Mouse (Mus musculus) intestine, embryonic 16.5 days (tissue): ENCODE results near the gene Efna3. TPM values are rescaled to one million over a fixed set of nuclear protein-coding genes. Genes with fewer than 3 reads are reported as not detected.

Source experiments
- ATAC-seq: fragments of 200-750 bp; cut with Nextera tagmentation; 2 replicates; pipeline ENCODE4 v1.8.0; 2017; ENCODE audit warnings: moderate TSS enrichment, moderate library complexity
- H3K27ac ChIP-seq: fragments of 300-500 bp; sonication (generic); 2 replicates; pipeline ENCODE4 v1.5.1; 2014; ENCODE audit warnings: mild to moderate bottlenecking, low read length
- H3K27me3 ChIP-seq: fragments of 300-500 bp; sonication (generic); replicated peaks from 2 replicates; pipeline ENCODE4 v1.6.1; 2014; ENCODE audit warnings: low read length, control low read depth, mixed read lengths; ENCODE audit not compliant: control insufficient read depth, insufficient read depth
- H3K36me3 ChIP-seq: fragments of 300-500 bp; sonication (generic); 2 replicates; pipeline ENCODE4 v1.6.1; 2014; ENCODE audit warnings: low read length, control low read depth; ENCODE audit not compliant: control insufficient read depth, insufficient read depth
- H3K4me1 ChIP-seq: fragments of 300-500 bp; sonication (generic); 2 replicates; pipeline ENCODE4 v1.6.1; 2014; ENCODE audit warnings: low read length, control low read depth, mixed read lengths; ENCODE audit not compliant: control insufficient read depth, insufficient read depth
- H3K4me2 ChIP-seq: fragments of 300-500 bp; sonication (generic); 2 replicates; pipeline ENCODE4 v1.6.1; 2014; ENCODE audit warnings: low read depth, low read length, control low read depth
- H3K4me3 ChIP-seq: fragments of 300-500 bp; sonication (generic); 2 replicates; pipeline ENCODE4 v1.5.1; 2014; ENCODE audit warnings: mild to moderate bottlenecking, low read length
- H3K9ac ChIP-seq: fragments of 300-500 bp; sonication (generic); 2 replicates; pipeline ENCODE4 v1.6.1; 2014; ENCODE audit warnings: low read depth, low read length
- H3K9me3 ChIP-seq: fragments of 300-500 bp; sonication (generic); 2 replicates; pipeline ENCODE4 v1.6.1; 2016; ENCODE audit warnings: low read length, control low read depth; ENCODE audit not compliant: control insufficient read depth
- WGBS: fragments of 180-500 bp; shearing (Covaris S2); extraction: QIAGEN DNeasy Blood & Tissue Kit; methylation state at CpG from one replicate; pipeline ENCODE4 v1.1.7; 2014; 5-methylcytosine and 5-hydroxymethylcytosine counted together
- polyA plus RNA-seq: library from polyadenylated mRNA; unstranded; fragments of >200 nt; fragmentation: Nextera tagmentation; extraction: Ambion mirVana; gene quantifications from 2 replicates; pipeline ENCODE4 v1.2.1, GENCODE M21; 2015

The Efna3 gene
- polyA plus RNA-seq, 1 experiment from 2014 or later = 7.5 TPM

- Histone ChIP-seq H3K4me3 (no peak overlapping the region), H3K36me3 (peaks cover 7% of the 10 kb centered on the region; the same call in 1 of the 2 replicates), H3K4me2 (no peak overlapping the region), H3K9me3 (no peaks in the 10 kb centered on the region), H3K4me1 (peaks cover 29% of the 10 kb centered on the region), H3K27ac (no peak overlapping the region), H3K27me3 (no peaks in the 10 kb centered on the region), H3K9ac (no peak overlapping the region)
- ATAC-seq = no peak
- WGBS = 82% methylated on average over 4 of the region's 4 CpGs
Measured at GRCm38 (mm10) chr3:89341794-89342193, 19.0 kb upstream of the Efna3 start.

- ATAC-seq = peak; percentile 3; the same call in 1 of the 2 replicates
- no peaks in the 10 kb centered on the region for H3K27me3 ChIP-seq
- 0 out of 2 replicates have a peak, but pooled peaks cover 7% of the 10 kb centered on the region for H3K36me3 ChIP-seq
- WGBS = 5% methylated on average over 11 of the region's 11 CpGs
- H3K4me3 ChIP-seq = peak overlapping the region; percentile 15; the same call in 1 of the 2 replicates
- H3K4me2 ChIP-seq = peak overlapping the region; percentile 43
- H3K27ac ChIP-seq = no peak overlapping the region; the same call in 1 of the 2 replicates
- peak overlapping the region; percentile 44; the same call in 1 of the 2 replicates for H3K9ac ChIP-seq
- peaks cover 36% of the 10 kb centered on the region for H3K4me1 ChIP-seq
- no peaks in the 10 kb centered on the region for H3K9me3 ChIP-seq
Measured at GRCm38 (mm10) chr3:89340465-89340864, 17.7 kb upstream of the Efna3 start.

GRCm38 (mm10) chr3:89339416-89339815 is 16.7 kb upstream of the Efna3 start:
- ATAC-seq = peak; percentile 8
- 24% methylated on average over 8 of the region's 8 CpGs for WGBS
- H3K4me3 ChIP-seq = no peak overlapping the region
- H3K9ac ChIP-seq = no peak overlapping the region
- 0 out of 2 replicates have a peak overlapping the region, but pooled peaks have one; percentile 5 for H3K27ac ChIP-seq
- H3K9me3 ChIP-seq = no peaks in the 10 kb centered on the region
- no peaks in the 10 kb centered on the region for H3K27me3 ChIP-seq
- 0 out of 2 replicates have a peak, but pooled peaks cover 7% of the 10 kb centered on the region for H3K36me3 ChIP-seq
- no peak overlapping the region for H3K4me2 ChIP-seq
- H3K4me1 ChIP-seq = peaks cover 36% of the 10 kb centered on the region

DNA sequence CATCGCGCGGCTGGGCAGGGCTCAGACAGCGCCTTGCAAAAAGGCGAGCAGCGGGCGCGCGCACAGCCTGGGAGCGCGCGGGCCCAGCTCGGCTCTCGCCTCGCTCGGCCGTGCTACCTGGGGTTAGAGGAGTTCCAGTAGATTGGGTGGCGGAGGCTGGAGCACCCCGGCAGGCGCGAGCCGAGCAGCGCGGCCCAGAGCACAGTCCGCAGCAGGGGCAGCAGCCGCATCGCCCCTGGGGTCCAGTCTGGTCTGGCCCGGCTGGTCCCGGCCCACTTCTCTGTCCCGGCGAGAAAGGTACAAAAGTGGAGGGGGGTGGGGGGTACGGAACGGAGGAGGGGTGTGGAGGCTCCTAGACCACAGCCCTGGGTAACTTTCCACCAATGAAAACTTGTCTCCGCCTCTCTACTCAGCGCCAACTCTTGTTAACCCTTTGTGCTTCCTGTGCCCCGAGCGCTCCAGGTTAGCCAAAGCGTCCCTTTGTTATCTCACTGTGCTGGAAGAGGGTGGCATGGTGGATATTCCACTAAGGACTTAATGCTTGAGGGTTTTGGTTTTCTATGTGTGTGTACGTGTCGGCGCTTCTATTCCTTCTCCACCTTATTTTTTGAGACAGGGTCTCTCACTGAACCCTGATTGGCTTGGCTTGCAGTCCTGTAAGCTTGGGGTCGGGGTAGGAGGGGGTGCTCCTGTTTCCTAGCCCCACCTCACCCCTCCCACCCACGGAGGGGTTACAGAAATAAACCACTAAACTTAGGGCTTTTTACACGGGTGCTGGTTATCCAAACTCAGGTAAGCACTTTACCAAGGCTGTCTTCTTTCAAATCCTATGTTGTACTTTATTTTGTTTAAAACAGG is 15.2 kb upstream of the Efna3 start, which contains the start of gene Efna4:
TSS of gene Efna4 (minus strand) at position 308 of the 858 bp plus-strand sequence.
- Histone ChIP-seq H3K4me2 (peak within 1 kb of the TSS; percentile 83), H3K4me1 (peaks cover 40% of the 10 kb centered on the region), H3K27ac (peak within 1 kb of the TSS; percentile 91), H3K4me3 (peak within 1 kb of the TSS; percentile 85), H3K27me3 (no peaks in the 10 kb centered on the region), H3K9me3 (no peaks in the 10 kb centered on the region), H3K9ac (peak within 1 kb of the TSS; percentile 92), H3K36me3 (peaks cover 9% of the 10 kb centered on the region; the same call in 1 of the 2 replicates)
- WGBS = under 1% methylated on average over 44 of the region's 44 CpGs
- peak; percentile 80 for ATAC-seq

DNA sequence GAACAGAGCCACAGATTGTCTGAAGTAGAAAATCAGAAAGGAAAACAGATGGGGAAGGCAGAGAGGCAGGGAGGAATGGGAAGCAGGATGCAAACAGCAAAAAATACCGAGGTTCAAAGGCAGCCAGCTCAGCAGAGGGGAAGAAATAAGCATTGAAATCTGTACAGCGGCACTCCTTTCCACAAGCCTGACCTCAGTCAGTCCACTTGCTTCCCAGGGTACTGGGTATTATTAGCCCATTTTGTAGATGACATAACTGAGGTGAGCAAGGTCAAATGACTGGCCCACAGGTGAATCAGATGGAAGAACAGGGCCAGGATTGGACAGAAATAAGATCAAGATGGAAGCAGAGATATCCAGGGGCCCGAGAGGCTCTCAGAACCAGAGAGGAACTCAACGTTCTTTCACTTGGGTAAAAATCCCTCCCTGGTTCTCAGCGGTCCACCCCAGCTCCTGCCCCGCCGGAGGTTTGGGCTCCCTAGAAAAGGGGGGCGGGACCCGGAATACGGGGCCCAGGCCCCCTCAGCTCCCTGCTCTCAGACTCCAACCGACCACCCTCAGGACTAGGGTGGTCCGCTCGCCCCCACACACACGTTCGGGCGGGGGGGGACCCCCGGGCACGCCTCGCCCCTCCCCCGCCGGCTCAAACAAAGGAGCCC is 14.4 kb upstream of the Efna3 start:
- Histone ChIP-seq H3K9ac (peak overlapping the region; percentile 92), H3K27ac (peak overlapping the region; percentile 91), H3K36me3 (peaks cover 9% of the 10 kb centered on the region; the same call in 1 of the 2 replicates), H3K27me3 (no peaks in the 10 kb centered on the region), H3K9me3 (no peaks in the 10 kb centered on the region), H3K4me1 (peaks cover 46% of the 10 kb centered on the region), H3K4me3 (peak overlapping the region; percentile 85), H3K4me2 (peak overlapping the region; percentile 83)
- under 1% methylated on average over 17 of the region's 21 CpGs for WGBS
- peak; percentile 13; the same call in 1 of the 2 replicates for ATAC-seq

DNA sequence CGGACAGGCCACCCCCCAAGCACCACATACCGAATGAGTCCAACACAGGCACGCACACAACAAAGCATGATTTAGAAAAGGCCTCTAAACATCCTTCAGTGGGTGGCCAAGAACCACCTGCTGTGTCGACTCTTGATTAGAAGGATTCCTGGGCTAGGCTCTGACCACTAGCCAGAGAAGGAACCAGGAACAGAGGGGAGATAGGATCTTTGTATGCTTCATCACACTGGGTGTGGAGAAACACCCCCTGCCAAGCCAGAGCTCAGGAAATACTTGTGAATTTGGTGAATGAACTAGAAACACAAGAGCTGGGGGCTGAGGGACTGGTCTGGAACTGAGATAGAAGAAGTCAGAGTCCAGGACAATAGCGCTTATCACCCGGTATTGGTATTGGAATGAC is 13.8 kb upstream of the Efna3 start:
- Histone ChIP-seq H3K9me3 (no peaks in the 10 kb centered on the region), H3K4me2 (peak overlapping the region; percentile 83), H3K27ac (peak overlapping the region; percentile 91), H3K27me3 (no peaks in the 10 kb centered on the region), H3K4me1 (peaks cover 52% of the 10 kb centered on the region), H3K4me3 (peak overlapping the region; percentile 85), H3K9ac (peak overlapping the region; percentile 92), H3K36me3 (peaks cover 7% of the 10 kb centered on the region; the same call in 1 of the 2 replicates)
- WGBS = 14% methylated on average over 6 of the region's 6 CpGs
- no peak for ATAC-seq

DNA sequence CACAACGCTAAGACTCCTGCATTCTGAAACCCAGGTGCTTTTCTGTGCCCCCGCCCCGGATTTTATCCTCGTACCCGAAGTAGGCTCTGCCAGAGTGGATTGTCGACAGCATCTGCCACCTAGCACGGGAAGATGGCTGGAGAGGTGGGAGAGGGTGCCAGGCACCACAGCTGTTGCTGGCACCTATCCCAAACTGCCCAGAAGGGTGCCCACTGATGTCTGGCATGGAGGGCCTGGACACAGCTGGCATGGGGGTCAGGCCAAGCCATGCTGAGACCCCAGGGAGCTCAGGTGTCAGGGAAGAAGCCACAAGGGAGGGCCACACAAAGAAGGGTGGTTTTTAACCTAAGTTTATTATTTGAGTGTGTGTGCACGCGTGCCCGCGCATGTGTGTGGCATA is 10.3 kb upstream of the Efna3 start:
- Histone ChIP-seq H3K9me3 (no peaks in the 10 kb centered on the region), H3K36me3 (peaks cover 7% of the 10 kb centered on the region; the same call in 1 of the 2 replicates), H3K4me1 (peaks cover 38% of the 10 kb centered on the region), H3K27me3 (no peaks in the 10 kb centered on the region), H3K27ac (no peak overlapping the region), H3K9ac (no peak overlapping the region), H3K4me2 (no peak overlapping the region), H3K4me3 (no peak overlapping the region)
- ATAC-seq = no peak
- WGBS = 56% methylated on average over 11 of the region's 11 CpGs

GRCm38 (mm10) chr3:89332476-89332875 is 9.7 kb upstream of the Efna3 start:
- Histone ChIP-seq H3K4me3 (no peak overlapping the region), H3K9me3 (no peaks in the 10 kb centered on the region), H3K4me2 (no peak overlapping the region), H3K27ac (no peak overlapping the region), H3K4me1 (peaks cover 40% of the 10 kb centered on the region), H3K9ac (no peak overlapping the region), H3K27me3 (no peaks in the 10 kb centered on the region), H3K36me3 (peaks cover 7% of the 10 kb centered on the region; the same call in 1 of the 2 replicates)
- ATAC-seq = peak; percentile 51
- WGBS = 47% methylated on average over 12 of the region's 12 CpGs

DNA sequence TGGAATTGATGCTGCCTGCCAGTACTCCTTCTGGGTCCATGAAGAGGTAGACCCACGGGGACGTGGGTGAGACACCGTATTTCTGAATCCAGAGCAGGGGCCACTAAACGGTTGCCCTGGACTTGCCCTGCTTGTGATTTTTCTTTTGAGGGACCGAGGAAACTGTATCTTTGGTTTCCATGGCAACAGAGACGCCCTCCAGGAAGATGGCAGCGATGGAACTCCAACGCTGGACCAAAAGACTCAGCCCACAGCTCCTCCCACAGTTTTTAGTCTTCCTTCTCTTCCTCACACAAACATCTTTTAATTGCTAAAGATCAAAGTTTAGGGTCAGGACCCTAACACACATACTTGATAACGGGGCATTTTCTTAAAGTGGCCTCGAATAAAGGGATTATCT is 9.2 kb upstream of the Efna3 start:
- Histone ChIP-seq H3K27ac (no peak overlapping the region), H3K4me2 (no peak overlapping the region), H3K9me3 (no peaks in the 10 kb centered on the region), H3K4me1 (peaks cover 40% of the 10 kb centered on the region), H3K36me3 (peaks cover 7% of the 10 kb centered on the region; the same call in 1 of the 2 replicates), H3K27me3 (no peaks in the 10 kb centered on the region), H3K4me3 (no peak overlapping the region), H3K9ac (no peak overlapping the region)
- peak; percentile 1; the same call in 1 of the 2 replicates for ATAC-seq
- WGBS = 53% methylated on average over 10 of the region's 10 CpGs
